Mouse (Mus musculus): ENCODE results near the gene Clstn2.

Clstn2 gene

DNA sequence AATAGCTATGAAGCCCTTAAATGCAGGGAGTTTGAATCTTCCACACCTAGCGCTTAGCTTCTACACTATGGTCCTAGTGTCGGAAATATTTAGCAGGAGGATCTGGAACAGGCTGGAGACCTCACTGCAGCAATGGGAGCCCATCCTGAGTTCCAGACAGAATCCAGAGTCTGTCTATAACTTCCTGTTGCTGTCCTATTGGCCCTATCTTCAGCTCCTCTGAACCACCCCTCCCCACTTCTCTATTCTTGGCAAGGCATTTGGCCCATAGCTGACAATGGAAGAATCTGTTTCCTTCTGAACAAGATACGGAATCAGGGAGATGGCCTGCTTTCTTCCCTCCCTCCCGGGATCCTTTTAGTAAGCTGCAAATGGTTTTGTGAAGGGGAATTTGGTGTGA lies 488.6 kb downstream of the Clstn2 start:
- DNase-seq (ENCODE audit: low spot score) = no peak

GRCm38 (mm10) chr9:97541419-97541818 lies 491.6 kb downstream of the Clstn2 start:
- no peak for DNase-seq (ENCODE audit: low spot score)

GRCm38 (mm10) chr9:97538075-97538779 lies 494.8 kb downstream of the Clstn2 start:
- no peak for DNase-seq (ENCODE audit: low spot score)

DNA sequence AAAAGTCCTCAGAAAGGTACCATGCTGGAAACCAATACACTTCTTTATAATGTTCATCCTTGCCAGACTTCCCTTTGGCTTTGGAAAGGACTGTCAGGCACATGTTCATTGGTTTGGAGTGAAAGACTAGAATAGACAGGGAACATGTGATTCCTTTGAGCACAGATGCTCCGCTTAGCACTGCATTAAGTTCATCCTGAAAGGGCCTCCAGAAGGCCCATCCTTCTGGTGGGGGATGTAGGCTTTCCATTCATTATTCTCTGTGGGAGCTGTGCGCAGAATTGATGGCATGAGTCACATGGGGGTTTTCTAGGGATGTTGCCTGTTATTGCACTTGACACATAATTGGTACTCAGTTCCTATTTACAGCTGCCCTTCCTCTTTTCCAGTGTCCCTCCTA lies 498.8 kb downstream of the Clstn2 start:
- no peak for DNase-seq (ENCODE audit: low spot score)

DNA sequence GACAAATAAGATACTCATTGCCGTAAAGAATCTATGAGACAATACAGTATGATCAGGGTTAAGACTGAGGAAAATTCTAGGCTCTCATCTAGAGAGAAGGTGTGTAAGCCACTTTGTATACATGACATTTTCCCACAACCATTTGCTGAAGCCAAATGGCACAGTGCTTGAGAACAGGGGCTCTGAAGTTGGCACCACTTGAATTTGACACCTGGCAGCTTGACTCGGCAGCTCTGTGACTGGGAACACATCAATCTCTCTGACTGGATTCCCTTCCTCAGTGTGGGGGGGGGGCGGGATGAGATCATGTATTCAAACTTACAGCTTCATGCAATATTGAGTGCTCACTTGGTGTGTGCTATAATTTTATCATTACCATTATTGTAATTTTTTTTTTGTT lies 499.7 kb downstream of the Clstn2 start:
- DNase-seq (ENCODE audit: low spot score) = no peak

GRCm38 (mm10) chr9:97532536-97532935 lies 500.4 kb downstream of the Clstn2 start:
- no peak for DNase-seq (ENCODE audit: low spot score)

GRCm38 (mm10) chr9:97527926-97528325 lies 505.1 kb downstream of the Clstn2 start:
- no peak for DNase-seq (ENCODE audit: low spot score)

- no peak for DNase-seq (ENCODE audit: low spot score)
Measured at GRCm38 (mm10) chr9:97527276-97527675, 505.7 kb downstream of the Clstn2 start.

- no peak for DNase-seq (ENCODE audit: low spot score)
Measured at GRCm38 (mm10) chr9:97525563-97525962, 507.4 kb downstream of the Clstn2 start.

- DNase-seq (ENCODE audit: low spot score) = no peak
Measured at GRCm38 (mm10) chr9:97524861-97525260, 508.1 kb downstream of the Clstn2 start.

- DNase-seq (ENCODE audit: low spot score) = no peak
Measured at GRCm38 (mm10) chr9:97520771-97521170, 512.2 kb downstream of the Clstn2 start.

DNA sequence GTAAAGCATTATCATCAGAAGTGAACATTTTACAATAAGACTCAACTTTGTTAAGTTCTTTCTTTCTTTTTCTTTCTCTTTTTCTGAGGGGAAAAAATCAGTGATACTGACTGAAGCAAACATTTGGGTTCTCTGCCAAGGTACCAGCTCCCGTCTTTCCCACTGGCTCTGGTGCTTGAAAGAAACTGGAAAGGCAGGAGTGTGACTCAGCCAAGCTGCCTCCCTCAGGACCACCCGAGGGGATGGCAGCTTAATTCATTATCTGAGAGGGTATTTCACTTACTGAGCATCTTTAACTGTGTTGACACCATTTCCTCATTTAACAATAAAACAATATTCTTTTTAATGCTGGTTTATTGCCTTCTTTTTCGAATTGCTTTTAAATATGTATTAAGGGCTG lies 516.0 kb downstream of the Clstn2 start:
- DNase-seq (ENCODE audit: low spot score) = no peak

- DNase-seq (ENCODE audit: low spot score) = no peak
Measured at GRCm38 (mm10) chr9:97514639-97515038, 518.3 kb downstream of the Clstn2 start.

DNA sequence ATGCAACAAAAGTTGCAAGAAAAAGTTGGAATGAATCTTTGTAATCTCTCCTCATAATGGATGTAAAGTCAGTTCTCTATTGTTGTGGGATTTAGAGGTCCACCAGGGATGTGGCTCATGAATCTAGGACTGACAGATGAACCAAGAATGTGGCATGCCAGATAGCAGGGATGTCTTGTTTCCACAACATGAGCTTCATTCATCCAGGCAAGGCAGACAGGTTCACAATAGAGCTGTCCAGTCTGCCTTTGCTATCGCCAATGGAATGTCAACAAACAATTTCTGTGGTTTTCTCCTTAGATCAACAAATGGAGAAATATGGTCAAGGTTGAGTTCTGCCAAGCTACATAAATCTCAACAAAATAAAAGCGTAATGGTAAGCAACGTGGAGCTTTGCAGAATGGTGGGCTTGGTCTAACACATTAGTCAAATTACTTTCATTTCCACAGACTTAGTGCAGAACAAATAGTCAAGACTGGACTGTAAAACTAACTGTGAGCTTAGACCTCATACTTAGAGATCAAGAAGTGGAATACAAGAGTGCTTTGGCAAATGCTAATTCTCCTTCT lies 520.6 kb downstream of the Clstn2 start:
- DNase-seq (ENCODE audit: low spot score) = no peak

DNA sequence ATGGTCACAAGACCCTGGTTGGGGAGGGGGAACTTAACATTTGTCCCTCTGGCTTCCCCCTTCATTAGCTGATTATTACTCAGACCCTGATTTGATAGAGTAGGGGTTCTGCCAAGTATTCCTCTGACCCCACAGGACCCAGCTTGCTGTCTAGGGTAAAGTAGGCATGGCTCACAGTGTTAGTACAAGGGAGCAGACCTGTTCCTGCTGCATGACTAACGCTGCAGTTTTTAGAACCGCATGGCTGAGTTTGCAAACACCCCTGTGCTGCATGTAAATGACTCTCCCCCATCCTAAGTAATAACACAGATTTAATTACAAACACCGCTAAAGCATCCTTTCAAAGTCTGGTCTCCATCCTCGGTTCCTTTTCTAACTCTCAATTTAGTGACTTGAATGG lies 531.6 kb downstream of the Clstn2 start:
- DNase-seq (ENCODE audit: low spot score) = no peak

DNA sequence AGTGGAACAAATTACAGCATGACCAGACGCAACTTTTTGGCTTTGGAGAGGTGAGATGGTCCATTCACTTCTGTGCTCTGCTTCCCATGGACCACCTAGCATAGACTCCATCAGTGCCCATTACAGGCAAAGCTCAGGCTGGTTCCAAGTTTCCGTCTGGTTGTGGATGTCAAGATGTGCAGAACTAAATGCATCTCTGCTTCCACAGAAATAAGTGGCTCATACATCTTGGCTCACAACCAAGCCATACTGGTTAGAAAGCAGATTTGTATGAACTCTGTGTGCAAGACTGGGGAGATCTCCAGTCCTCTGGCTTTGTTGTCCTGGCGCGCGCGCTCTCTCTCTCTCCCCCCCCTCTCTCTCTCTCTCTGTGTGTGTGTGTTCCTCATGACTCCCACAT lies 537.9 kb downstream of the Clstn2 start:
- no peak for DNase-seq (ENCODE audit: low spot score)

DNA sequence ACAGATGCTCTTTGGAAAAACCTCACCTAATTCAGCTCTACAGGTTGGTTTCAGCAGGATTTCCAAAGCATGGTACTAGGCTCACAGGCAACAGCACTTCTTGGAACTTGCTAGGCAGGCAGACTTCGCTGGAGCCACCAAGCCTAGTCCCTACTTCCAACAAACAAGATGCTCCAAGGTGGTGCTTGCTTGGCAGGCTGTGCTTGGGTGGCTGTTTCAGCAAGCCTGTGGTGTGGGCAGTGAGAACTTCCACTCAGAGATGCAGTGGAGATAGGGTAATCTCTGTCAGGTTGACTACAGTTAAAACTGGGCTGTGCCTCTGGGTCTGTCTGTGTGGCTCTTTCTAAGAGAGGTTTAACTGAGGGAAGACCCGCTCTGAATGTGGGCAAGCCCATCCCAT lies 541.4 kb downstream of the Clstn2 start:
- no peak for DNase-seq (ENCODE audit: low spot score)

DNA sequence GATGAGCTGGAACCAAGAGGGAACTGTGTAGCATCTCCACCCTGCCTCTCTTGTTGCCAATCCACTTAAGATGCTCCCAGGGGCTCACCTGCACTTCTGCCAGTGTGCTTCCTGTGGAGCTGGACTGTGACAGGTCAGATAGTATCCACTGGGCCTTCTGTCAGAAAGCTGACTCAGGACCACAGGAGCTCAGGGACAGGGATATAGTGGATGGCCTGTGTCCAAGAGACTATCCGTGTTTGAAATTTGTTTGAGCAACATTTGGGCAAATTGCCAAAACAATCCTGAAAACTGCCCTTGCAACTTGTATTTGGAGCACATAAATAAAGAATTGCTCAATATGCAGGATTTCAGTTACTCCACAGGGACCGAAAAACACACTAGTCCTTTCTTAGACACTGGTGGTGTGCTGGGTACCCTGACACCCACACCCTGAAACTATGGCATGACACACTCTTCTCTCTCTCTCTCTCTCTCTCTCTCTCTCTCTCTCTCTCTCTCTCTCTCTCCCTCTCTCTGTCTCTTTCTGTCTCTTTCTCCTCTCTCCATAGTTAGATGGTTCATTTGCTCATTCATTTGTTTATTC lies 542.3 kb downstream of the Clstn2 start:
- no peak for DNase-seq (ENCODE audit: low spot score)

- DNase-seq (ENCODE audit: low spot score) = no peak
Measured at GRCm38 (mm10) chr9:97486826-97487225, 546.2 kb downstream of the Clstn2 start.

DNA sequence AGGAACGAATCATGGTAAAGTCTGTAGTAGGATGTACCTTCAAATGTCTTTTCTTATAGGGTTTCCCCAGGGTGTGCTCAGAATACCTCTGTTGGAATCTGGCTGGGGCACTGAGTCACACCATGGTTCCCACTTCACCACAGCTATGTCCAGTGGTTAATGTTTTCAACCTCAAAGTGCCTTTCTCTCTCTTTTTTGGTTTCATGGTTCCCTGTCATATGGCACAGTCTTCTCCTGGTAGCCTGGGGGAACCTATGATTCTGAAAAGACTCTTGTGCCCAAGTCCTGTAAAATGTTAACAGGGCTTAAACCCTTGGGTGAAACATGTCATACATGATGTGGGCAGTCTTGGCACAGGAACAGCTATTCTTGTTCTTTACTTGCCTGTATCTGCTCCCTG lies 551.8 kb downstream of the Clstn2 start:
- no peak for DNase-seq (ENCODE audit: low spot score)

DNA sequence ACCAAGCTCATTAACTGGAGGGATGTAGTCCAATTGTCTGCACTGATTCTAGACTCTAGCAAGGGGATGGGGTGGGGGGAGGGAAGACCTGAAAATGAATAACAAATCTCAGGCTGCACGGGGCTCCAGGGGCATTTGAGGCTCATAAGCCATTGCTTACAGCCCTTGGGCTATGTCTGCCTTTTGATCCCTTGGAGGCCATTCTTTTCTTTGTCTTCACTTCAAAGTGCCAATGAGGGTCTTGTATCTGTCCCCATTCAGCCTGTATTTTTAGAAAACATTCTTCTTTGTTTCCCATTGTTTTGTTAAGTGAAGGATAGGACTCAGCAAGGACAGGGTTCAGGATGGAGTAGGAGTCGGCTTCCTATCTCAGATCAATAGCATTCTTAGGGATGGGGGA lies 556.0 kb downstream of the Clstn2 start:
- no peak for DNase-seq (ENCODE audit: low spot score)

DNA sequence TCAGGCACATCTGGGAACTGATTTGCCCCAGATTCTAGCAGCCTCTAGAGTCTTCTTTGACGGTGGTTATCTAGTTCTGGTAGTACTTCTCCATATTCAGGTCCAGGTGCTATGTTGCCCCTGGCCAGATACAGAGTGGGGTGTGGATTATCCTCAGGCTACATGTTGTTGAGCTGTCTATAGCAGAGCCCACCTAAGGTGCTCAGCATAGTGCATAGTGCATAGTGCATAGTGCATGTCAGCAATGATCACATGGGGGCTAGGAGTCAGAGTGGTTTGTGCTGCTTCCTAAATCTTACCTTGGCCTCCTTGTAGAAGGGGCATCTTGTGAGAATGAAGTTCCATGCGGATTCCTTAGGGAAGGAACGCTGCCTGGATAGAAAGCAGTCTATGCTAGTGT lies 556.5 kb downstream of the Clstn2 start:
- DNase-seq (ENCODE audit: low spot score) = no peak

DNA sequence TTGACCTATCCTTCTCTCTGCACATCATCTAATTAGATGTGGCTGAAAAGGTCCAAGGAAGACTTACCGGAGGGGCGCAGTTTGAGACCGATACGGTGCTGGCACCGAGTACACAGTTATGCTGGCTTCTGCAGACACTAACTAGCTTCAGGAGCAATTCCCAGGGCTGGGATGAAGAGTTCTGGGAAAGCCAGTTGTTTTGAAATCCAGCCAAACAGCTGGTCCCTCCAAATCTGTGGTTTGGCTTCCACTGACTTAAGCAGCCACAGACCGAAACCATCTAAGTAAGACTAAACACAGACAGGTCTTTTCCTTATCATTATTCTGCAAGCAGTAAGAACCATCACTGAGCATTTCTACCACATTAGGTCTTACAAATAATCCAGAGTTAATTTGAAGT lies 558.1 kb downstream of the Clstn2 start:
- no peak for DNase-seq (ENCODE audit: low spot score)

Data from testis, postnatal 14 days (tissue).